Mouse (Mus musculus) forebrain, embryonic 16.5 days (tissue): Measurements from ENCODE around the gene Oas3. TPM values are rescaled to one million over a fixed set of nuclear protein-coding genes. Genes with fewer than 3 reads are reported as not detected.

Experiments
- ATAC-seq: fragments of 200-750 bp; cut with Nextera tagmentation; 2 replicates; pipeline ENCODE4 v1.8.0; 2017; ENCODE audit warnings: mild to moderate bottlenecking, moderate library complexity
- H3K27ac ChIP-seq: fragments of 300-500 bp; sonication (generic); 2 replicates; pipeline ENCODE4 v1.5.1; 2014; ENCODE audit warnings: low read length, control low read depth
- H3K27me3 ChIP-seq: fragments of 300-500 bp; sonication (generic); replicated peaks from 2 replicates; pipeline ENCODE4 v1.6.1; 2014; ENCODE audit warnings: low read length; ENCODE audit not compliant: control insufficient read depth, insufficient read depth
- H3K36me3 ChIP-seq: fragments of 300-500 bp; sonication (generic); 2 replicates; pipeline ENCODE4 v1.6.1; 2014; ENCODE audit not compliant: control insufficient read depth, insufficient read depth
- H3K4me1 ChIP-seq: fragments of 300-500 bp; sonication (generic); replicated peaks from 2 replicates; pipeline ENCODE4 v1.6.1; 2014; ENCODE audit warnings: low read length; ENCODE audit not compliant: control insufficient read depth, insufficient read depth
- H3K4me2 ChIP-seq: fragments of 300-500 bp; sonication (generic); 2 replicates; pipeline ENCODE4 v1.6.1; 2014; ENCODE audit warnings: mild to moderate bottlenecking, low read length, control low read depth
- H3K4me3 ChIP-seq: fragments of 300-500 bp; sonication (generic); replicated peaks from 2 replicates; pipeline ENCODE4 v1.5.1; 2014; ENCODE audit warnings: mild to moderate bottlenecking, low read length, control low read depth
- H3K9ac ChIP-seq: fragments of 300-500 bp; sonication (generic); replicated peaks from 2 replicates; pipeline ENCODE4 v1.6.1; 2014; ENCODE audit warnings: low read depth, low read length, control low read depth
- H3K9me3 ChIP-seq: fragments of 300-500 bp; sonication (generic); 2 replicates; pipeline ENCODE4 v1.6.1; 2016; ENCODE audit warnings: low read length; ENCODE audit not compliant: control insufficient read depth
- WGBS: fragments of 180-500 bp; shearing (Covaris S2); extraction: QIAGEN DNeasy Blood & Tissue Kit; methylation state at CpG from one replicate; pipeline ENCODE4 v1.1.7; 2014; 5-methylcytosine and 5-hydroxymethylcytosine counted together
- polyA plus RNA-seq: library from polyadenylated mRNA; unstranded; fragments of >200 nt; fragmentation: Nextera tagmentation; extraction: Ambion mirVana; gene quantifications from 2 replicates; pipeline ENCODE4 v1.2.1, GENCODE M21; 2015

Gene Oas3
- polyA plus RNA-seq, 1 experiment from 2014 or later, result 0.15 TPM

DNA sequence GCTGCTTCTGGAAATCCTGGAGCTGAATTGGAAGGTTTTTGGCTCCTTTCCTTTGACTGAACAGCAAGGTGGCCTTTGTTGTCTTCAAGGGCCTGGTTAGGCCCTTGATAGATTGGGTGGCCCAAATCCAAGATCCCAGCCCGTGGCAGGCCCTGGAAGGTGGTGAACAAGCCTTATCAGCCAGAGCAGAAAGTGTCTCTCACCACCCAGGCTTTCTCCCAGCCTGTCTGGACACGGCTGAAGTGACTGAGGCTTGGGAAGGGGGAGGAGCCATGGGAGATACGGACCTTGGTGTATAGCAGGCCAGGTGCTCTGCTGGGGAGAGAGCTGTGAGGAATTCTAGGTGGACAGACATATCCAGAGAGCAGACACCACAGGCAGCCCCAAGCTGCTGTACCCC, 8.1 kb downstream of the Oas3 start:
- Histone ChIP-seq H3K4me2 (no peak overlapping the region), H3K36me3 (no peaks in the 10 kb centered on the region), H3K9ac (no peak overlapping the region), H3K4me3 (no peak overlapping the region), H3K27me3 (no peaks in the 10 kb centered on the region), H3K27ac (no peak overlapping the region), H3K4me1 (no peaks in the 10 kb centered on the region), H3K9me3 (no peaks in the 10 kb centered on the region)
- WGBS, result 66% methylated on average over 3 of the region's 3 CpGs
- ATAC-seq, result no peak

DNA sequence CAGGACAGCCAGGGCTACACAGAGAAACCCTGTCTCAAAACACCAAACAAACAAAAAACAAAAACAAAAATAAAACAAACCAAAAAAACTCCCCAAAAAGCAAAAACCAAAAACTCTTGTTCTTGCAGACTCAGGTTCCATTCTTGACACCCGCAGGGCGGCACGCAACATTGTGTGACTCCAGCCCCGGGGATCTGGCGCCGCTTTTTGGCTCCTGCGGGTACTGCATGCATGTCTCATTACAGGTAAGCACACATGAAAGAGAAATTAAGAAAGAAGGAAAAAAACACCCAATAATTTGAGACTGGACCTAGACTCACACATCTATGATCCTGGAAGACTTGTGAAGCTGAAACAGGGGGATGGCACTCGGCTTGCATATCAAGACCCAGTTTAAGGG, 12.5 kb downstream of the Oas3 start:
- Histone ChIP-seq H3K4me1 (no peaks in the 10 kb centered on the region), H3K27me3 (no peaks in the 10 kb centered on the region), H3K9ac (no peak overlapping the region), H3K4me3 (no peak overlapping the region), H3K27ac (no peak overlapping the region), H3K9me3 (no peaks in the 10 kb centered on the region), H3K4me2 (no peak overlapping the region), H3K36me3 (no peaks in the 10 kb centered on the region)
- no peak for ATAC-seq
- 74% methylated on average over 8 of the region's 8 CpGs for WGBS

DNA sequence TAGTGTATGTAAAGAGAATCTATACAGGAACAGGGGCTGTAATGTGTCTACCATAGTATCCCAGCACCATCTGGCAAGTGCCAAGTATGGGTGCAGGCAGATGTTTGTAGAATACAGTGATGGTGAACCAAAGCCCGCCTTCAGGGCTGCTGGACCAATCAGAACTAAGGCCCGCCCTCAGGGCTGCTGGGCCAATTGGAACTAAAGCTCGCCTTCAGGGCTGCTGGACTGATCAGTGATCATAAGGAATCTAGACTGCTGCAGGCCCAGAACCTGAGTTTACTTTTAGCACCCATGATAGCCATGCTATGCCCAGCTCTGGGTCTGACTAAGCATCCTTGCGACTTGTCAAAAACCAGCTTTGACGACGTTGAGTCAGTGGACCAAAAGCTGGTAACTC, 15.6 kb downstream of the Oas3 start:
- no peaks in the 10 kb centered on the region for H3K27me3 ChIP-seq
- no peaks in the 10 kb centered on the region for H3K36me3 ChIP-seq
- no peak; the same call in 1 of the 2 replicates for ATAC-seq
- no peaks in the 10 kb centered on the region for H3K4me1 ChIP-seq
- H3K4me3 ChIP-seq, result no peak overlapping the region
- 30% methylated on average over 6 of the region's 6 CpGs for WGBS
- H3K9ac ChIP-seq, result no peak overlapping the region
- no peaks in the 10 kb centered on the region for H3K9me3 ChIP-seq
- no peak overlapping the region for H3K4me2 ChIP-seq
- no peak overlapping the region for H3K27ac ChIP-seq

DNA sequence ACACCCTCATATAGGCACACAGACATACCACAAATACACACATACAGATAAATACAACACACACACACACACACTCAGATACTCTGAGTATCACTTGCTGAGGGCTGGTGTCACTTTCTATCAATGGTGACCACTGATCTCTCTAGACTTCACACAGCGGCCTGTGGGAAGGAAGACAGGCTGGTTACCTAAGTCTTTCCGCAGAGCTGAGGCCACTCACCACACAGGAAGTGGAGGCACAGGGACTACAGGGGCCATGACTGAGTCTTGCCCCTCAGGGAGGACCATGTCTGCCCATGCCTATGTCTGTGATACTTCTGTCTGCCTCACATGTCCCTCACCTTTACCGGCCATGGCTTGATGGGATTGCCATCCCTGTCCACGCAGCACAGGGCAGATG, 23.2 kb downstream of the Oas3 start:
- no peak for ATAC-seq
- 85% methylated on average over 4 of the region's 4 CpGs for WGBS
- Histone ChIP-seq H3K36me3 (no peaks in the 10 kb centered on the region), H3K4me2 (no peak overlapping the region), H3K27me3 (no peaks in the 10 kb centered on the region), H3K27ac (no peak overlapping the region), H3K9ac (no peak overlapping the region), H3K4me3 (no peak overlapping the region), H3K9me3 (no peaks in the 10 kb centered on the region), H3K4me1 (no peaks in the 10 kb centered on the region)

DNA sequence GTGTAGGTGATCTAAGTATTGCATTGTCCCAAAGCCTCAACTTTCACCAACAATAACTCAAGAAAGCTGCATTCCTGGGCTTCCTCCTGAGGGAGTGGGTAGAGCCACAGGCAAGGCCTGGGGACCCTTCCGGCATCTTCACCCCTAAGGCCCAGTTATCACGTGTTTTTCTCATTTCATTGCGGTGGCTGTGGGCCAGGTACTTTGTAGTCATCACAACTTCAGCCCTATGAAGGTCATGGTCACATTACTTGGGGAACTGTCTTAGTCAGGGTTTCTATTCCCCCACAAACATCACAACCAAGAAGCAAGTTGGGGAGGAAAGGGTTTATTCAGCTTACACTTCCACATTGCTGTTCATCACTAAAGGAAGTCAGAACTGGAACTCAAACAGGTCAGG, 24.7 kb downstream of the Oas3 start:
- WGBS, result 74% methylated on average over 3 of the region's 3 CpGs
- H3K9me3 ChIP-seq, result no peaks in the 10 kb centered on the region
- no peak overlapping the region for H3K4me3 ChIP-seq
- H3K27ac ChIP-seq, result no peak overlapping the region
- H3K4me1 ChIP-seq, result no peaks in the 10 kb centered on the region
- H3K36me3 ChIP-seq, result no peaks in the 10 kb centered on the region
- no peaks in the 10 kb centered on the region for H3K27me3 ChIP-seq
- H3K9ac ChIP-seq, result no peak overlapping the region
- H3K4me2 ChIP-seq, result no peak overlapping the region
- no peak for ATAC-seq

DNA sequence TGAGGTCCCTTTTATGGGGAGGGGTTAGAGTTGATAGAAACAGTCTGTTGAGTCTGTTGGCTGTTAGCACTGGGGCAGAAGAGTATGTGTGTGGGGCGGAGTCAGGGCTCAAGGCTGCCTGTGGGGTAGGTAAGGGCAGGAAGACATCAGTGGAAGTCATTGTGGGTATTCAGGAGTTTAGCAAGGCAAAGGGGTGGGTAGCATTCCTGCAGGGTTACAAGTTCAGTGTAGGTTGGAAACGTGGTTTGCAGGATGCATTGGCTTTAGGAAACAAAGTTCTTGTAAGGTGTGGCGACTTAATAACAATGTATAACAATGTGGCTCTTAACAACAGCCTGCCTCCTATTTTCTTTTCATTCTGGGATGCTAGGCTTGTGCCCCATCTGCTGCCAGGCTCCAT, 26.3 kb downstream of the Oas3 start:
- Histone ChIP-seq H3K9me3 (no peaks in the 10 kb centered on the region), H3K9ac (no peak overlapping the region), H3K4me2 (no peak overlapping the region), H3K27ac (no peak overlapping the region), H3K36me3 (no peaks in the 10 kb centered on the region), H3K27me3 (no peaks in the 10 kb centered on the region), H3K4me3 (no peak overlapping the region), H3K4me1 (peaks cover 2% of the 10 kb centered on the region)
- WGBS, result 73% methylated on average over 3 of the region's 3 CpGs
- no peak for ATAC-seq

DNA sequence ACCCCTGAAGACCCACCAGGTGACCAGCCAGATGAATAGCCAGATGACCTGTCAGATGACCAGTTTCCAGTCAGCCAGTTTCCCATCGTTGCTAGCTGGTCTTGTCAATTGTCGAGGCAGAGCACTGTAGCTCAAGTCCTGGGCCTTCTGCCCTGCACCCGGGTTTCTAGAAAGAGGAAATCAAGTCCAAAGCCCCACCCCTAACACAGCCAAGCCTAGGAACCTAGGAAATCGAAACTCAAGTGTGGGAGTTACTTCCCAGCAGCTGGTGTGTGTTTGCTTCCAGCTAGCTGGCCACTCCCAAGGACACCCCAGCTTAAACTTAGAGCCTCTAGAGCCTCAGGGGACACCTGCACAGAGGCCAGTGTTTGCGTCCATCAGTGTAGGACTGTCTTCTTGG, 27.8 kb downstream of the Oas3 start, which contains the start of gene Oas2:
Oas2 (minus strand) TSS at position 166 of the 400 bp plus-strand sequence.
- H3K4me2 ChIP-seq, result no peak within 1 kb of the TSS
- WGBS, result 62% methylated on average over 5 of the region's 5 CpGs
- no peak within 1 kb of the TSS for H3K27ac ChIP-seq
- H3K9ac ChIP-seq, result no peak within 1 kb of the TSS
- peaks cover 4% of the 10 kb centered on the region for H3K4me1 ChIP-seq
- H3K4me3 ChIP-seq, result no peak within 1 kb of the TSS
- no peaks in the 10 kb centered on the region for H3K27me3 ChIP-seq
- no peaks in the 10 kb centered on the region for H3K36me3 ChIP-seq
- no peaks in the 10 kb centered on the region for H3K9me3 ChIP-seq
- ATAC-seq, result no peak

DNA sequence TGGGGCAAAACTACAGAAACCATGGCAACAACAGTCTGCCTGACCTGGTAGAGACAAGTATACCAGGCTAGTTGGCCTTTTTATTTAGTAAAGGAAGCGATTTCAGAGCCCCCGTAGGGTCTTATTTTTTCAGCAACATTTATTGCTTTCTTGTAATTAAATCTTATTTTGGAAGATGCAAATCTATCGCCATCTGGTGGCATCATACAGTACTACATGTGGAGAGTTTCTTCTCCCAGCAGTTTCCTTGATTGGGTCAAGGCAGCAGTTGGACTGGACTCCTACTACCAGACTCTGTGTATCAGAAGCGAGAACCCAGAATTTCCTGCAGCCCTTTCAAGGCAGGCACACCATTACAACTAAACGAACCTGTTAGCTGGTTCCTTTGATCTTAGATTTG, 31.0 kb downstream of the Oas3 start:
- Histone ChIP-seq H3K4me3 (no peak overlapping the region), H3K9ac (no peak overlapping the region), H3K27ac (no peak overlapping the region), H3K27me3 (no peaks in the 10 kb centered on the region), H3K36me3 (no peaks in the 10 kb centered on the region), H3K4me1 (peaks cover 4% of the 10 kb centered on the region), H3K4me2 (no peak overlapping the region), H3K9me3 (no peaks in the 10 kb centered on the region)
- no peak for ATAC-seq
- WGBS, result 11% methylated on average over 5 of the region's 5 CpGs

DNA sequence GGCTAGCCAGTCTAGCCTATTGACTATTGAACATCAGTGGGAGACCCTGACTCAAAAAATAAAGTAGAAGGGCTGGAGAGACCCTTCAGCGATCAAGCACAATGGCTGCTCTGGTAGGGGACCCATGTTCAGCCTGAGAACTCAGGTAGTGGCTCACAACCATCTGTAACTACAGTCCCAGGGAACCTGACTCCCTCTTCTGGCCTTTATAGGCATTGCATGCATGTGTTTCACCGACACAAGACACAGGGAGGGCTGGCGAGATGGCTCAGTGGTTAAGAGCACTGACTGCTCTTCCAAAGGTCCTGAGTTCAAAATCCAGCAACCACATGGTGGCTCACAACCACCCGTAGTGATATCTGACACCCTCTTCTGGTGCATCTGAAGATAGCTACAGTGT, 35.3 kb downstream of the Oas3 start:
- Histone ChIP-seq H3K9me3 (no peaks in the 10 kb centered on the region), H3K4me2 (no peak overlapping the region), H3K9ac (no peak overlapping the region), H3K27ac (no peak overlapping the region), H3K4me1 (peaks cover 4% of the 10 kb centered on the region), H3K27me3 (no peaks in the 10 kb centered on the region), H3K4me3 (no peak overlapping the region), H3K36me3 (no peaks in the 10 kb centered on the region)
- 27% methylated on average over 4 of the region's 4 CpGs for WGBS
- ATAC-seq, result no peak

DNA sequence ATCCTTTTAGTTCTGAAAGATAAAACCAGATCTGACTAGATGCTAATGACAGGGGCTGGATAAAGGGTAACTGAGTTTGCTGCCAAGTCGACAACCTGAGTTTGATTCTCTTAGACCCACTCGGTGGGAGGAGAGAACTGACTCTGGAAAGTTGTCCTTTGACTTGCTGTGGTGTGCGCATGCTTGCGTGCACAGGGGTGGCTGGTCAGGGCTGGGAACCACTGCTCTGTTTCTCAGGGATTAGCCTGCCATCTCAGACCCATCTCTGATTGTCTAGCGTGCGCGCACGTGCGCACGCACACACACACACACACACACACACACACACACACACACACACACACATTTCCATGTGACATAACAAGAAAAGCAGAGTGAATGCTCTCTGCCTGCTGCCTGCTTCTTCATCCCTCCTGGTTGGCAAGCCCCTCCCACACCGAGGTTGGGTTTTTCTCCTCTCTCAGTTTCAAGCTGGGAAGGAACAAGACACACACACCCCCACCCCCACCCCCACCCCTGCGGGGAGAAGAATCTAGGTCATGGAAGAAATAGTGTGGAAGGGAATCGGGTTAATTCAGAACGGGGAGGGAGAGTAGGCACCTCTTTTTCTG, 43.0 kb downstream of the Oas3 start:
- Histone ChIP-seq H3K36me3 (no peaks in the 10 kb centered on the region), H3K9ac (no peak overlapping the region), H3K27ac (no peak overlapping the region), H3K4me2 (no peak overlapping the region), H3K4me3 (no peak overlapping the region), H3K27me3 (no peaks in the 10 kb centered on the region), H3K4me1 (peaks cover under 1% of the 10 kb centered on the region), H3K9me3 (no peaks in the 10 kb centered on the region)
- ATAC-seq, result no peak
- 65% methylated on average over 14 of the region's 14 CpGs for WGBS
